Mouse (Mus musculus) right cerebral cortex, adult 18-20 months (tissue): ENCODE results near the gene Malsu1.

Source experiments
- DNase-seq: peaks from one replicate; pipeline ENCODE4 v3.0.0; 2022; ENCODE audit warnings: mixed read lengths

Malsu1 gene

GRCm38 (mm10) chr6:49077894-49078293 is 4.3 kb downstream of the Malsu1 start:
- no peak for DNase-seq

GRCm38 (mm10) chr6:49079313-49079712 is 5.7 kb downstream of the Malsu1 start:
- no peak for DNase-seq

- DNase-seq, result no peak
Measured at GRCm38 (mm10) chr6:49083008-49083407, 9.4 kb downstream of the Malsu1 start.

GRCm38 (mm10) chr6:49094968-49095367 is 21.4 kb downstream of the Malsu1 start:
- DNase-seq, result no peak

GRCm38 (mm10) chr6:49096421-49096820 is 22.8 kb downstream of the Malsu1 start:
- peak; percentile 48 for DNase-seq

GRCm38 (mm10) chr6:49096933-49097461 is 23.4 kb downstream of the Malsu1 start:
- peak; percentile 75 for DNase-seq

- DNase-seq, result no peak
Measured at GRCm38 (mm10) chr6:49097596-49098110, 24.1 kb downstream of the Malsu1 start.

GRCm38 (mm10) chr6:49099086-49099485 is 25.5 kb downstream of the Malsu1 start:
- DNase-seq, result no peak

GRCm38 (mm10) chr6:49106746-49107500 is 33.3 kb downstream of the Malsu1 start:
- no peak for DNase-seq

GRCm38 (mm10) chr6:49109196-49109595 is 35.6 kb downstream of the Malsu1 start:
- DNase-seq, result no peak

GRCm38 (mm10) chr6:49113895-49114294 is 40.3 kb downstream of the Malsu1 start:
- DNase-seq, result no peak

GRCm38 (mm10) chr6:49114457-49114856 is 40.9 kb downstream of the Malsu1 start:
- no peak for DNase-seq

- no peak for DNase-seq
Measured at GRCm38 (mm10) chr6:49115550-49115949, 42.0 kb downstream of the Malsu1 start.

- no peak for DNase-seq
Measured at GRCm38 (mm10) chr6:49116241-49116640, 42.6 kb downstream of the Malsu1 start.

GRCm38 (mm10) chr6:49118446-49118845 is 44.9 kb downstream of the Malsu1 start:
- no peak for DNase-seq

- no peak for DNase-seq
Measured at GRCm38 (mm10) chr6:49119462-49120135, 46.0 kb downstream of the Malsu1 start.

GRCm38 (mm10) chr6:49120370-49120769 is 46.8 kb downstream of the Malsu1 start:
- no peak for DNase-seq

GRCm38 (mm10) chr6:49130328-49130727 is 56.7 kb downstream of the Malsu1 start:
- DNase-seq, result no peak

GRCm38 (mm10) chr6:49131855-49132254 is 58.3 kb downstream of the Malsu1 start:
- DNase-seq, result no peak

GRCm38 (mm10) chr6:49132352-49133090 is 58.9 kb downstream of the Malsu1 start:
- no peak for DNase-seq
